Mouse (Mus musculus) small intestine, adult 2 months (tissue): Measurements from ENCODE around the gene Xylb.

Experiments
- CTCF ChIP-seq: fragments of 200-500 bp; IDR thresholded peaks from 2 replicates; pipeline ENCODE4 v1.5.1; 2012; ENCODE audit warnings: low read depth, mild to moderate bottlenecking, control low read depth, inconsistent platforms, low read length, moderate library complexity, mixed read lengths; ENCODE audit not compliant: insufficient replicate concordance, insufficient read length; ENCODE audit errors: extremely low read depth
- POLR2A ChIP-seq: fragments of 200-500 bp; IDR thresholded peaks from 2 replicates; pipeline ENCODE4 v1.6.1; 2012; ENCODE audit warnings: low read depth, mild to moderate bottlenecking, control low read depth, inconsistent platforms, low read length, moderate library complexity

DNA sequence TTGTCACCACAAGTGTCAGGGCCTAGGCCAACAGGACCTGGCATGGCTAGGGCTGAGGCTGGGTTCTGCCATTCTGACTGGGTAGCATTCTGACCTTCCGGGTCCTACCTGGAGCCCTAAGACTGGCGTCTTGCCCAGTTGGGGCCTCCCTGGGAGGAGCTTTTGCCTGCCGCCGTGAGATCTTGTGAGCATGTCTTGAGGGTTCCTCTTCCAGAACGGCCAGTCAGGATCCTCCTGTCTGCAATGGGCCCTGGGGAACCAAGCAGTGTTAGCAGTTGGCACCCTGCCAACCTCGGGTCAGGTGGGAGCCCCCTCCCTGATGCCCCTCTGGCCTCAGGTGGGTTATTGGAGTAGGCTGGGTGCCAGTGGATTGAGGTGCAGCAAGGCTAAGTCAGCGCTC, 69.3 kb downstream of the Xylb start:
- no peak for TF ChIP-seq POLR2A
- no peak for TF ChIP-seq CTCF
